Mouse (Mus musculus) lung, postnatal 0 days (tissue): ENCODE results near the gene Rbm19.

Source experiments
- CTCF ChIP-seq: IDR thresholded peaks from 2 replicates; pipeline ENCODE4 v1.5.1; 2016; ENCODE audit warnings: antibody characterized with exemption, mild to moderate bottlenecking
- EP300 ChIP-seq: IDR thresholded peaks from 2 replicates; pipeline ENCODE4 v1.6.1; 2016; ENCODE audit warnings: antibody characterized with exemption, mild to moderate bottlenecking, control low read depth

DNA sequence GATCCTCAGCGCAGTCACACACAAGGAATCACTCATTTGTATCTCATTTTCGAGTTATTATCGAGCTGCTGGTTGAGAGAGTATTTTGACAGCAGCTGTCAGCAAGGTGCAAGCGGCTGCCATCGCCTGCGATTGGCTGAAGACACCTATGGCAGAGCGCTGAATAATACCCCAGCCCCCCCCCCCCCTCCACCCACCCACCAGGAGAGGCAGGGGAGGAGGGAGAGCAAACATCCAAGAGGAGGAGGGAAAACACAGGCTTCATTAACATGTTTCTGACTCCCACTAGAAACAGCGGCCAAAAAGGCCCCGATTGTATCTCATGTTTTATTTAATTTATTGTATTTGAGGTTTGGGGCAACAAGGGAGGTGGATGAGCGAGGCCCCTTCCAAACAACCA is 39.4 kb downstream of the Rbm19 start:
- TF ChIP-seq CTCF: no peak
- no peak for TF ChIP-seq EP300
